Mouse (Mus musculus) midbrain, postnatal 0 days (tissue): ENCODE data around the gene Smyd2. TPM values are rescaled to one million over a fixed set of nuclear protein-coding genes. Genes with fewer than 3 reads are reported as not detected.

Experiments
- ATAC-seq: fragments of 200-750 bp; cut with Nextera tagmentation; 2 replicates; pipeline ENCODE4 v1.8.0; 2017; ENCODE audit warnings: moderate number of reproducible peaks, mild to moderate bottlenecking, moderate TSS enrichment, moderate library complexity; ENCODE audit not compliant: low FRiP score
- DNase-seq: peaks from one replicate; pipeline ENCODE4 v3.0.0-alpha.2; 2015; ENCODE audit warnings: low spot score
- H3K27ac ChIP-seq: fragments of 300-500 bp; sonication (generic); 2 replicates; pipeline ENCODE4 v1.5.1; 2014; ENCODE audit warnings: low read depth, mild to moderate bottlenecking, low read length, mixed read lengths
- H3K27me3 ChIP-seq: fragments of 300-500 bp; sonication (generic); 2 replicates; pipeline ENCODE4 v1.6.1; 2014; ENCODE audit warnings: low read length, control low read depth, mixed read lengths; ENCODE audit not compliant: insufficient read depth
- H3K36me3 ChIP-seq: fragments of 300-500 bp; sonication (generic); 2 replicates; pipeline ENCODE4 v1.6.1; 2014; ENCODE audit warnings: low read length, control low read depth, mixed read lengths; ENCODE audit not compliant: insufficient read depth
- H3K4me1 ChIP-seq: fragments of 300-500 bp; sonication (generic); 2 replicates; pipeline ENCODE4 v1.6.1; 2014; ENCODE audit warnings: mild to moderate bottlenecking, control low read depth, antibody characterized with exemption, low read length, mixed read lengths; ENCODE audit not compliant: insufficient read depth
- H3K4me2 ChIP-seq: fragments of 300-500 bp; sonication (generic); 2 replicates; pipeline ENCODE4 v1.6.1; 2014; ENCODE audit warnings: low read depth, mild to moderate bottlenecking, low read length, mixed read lengths; ENCODE audit not compliant: poor library complexity, severe bottlenecking
- H3K4me3 ChIP-seq: fragments of 300-500 bp; sonication (generic); 2 replicates; pipeline ENCODE4 v1.5.1; 2014; ENCODE audit warnings: low read depth, mild to moderate bottlenecking, low read length, moderate library complexity
- H3K9ac ChIP-seq: fragments of 300-500 bp; sonication (generic); replicated peaks from 2 replicates; pipeline ENCODE4 v1.6.1; 2014; ENCODE audit warnings: mild to moderate bottlenecking, low read length, moderate library complexity, mixed read lengths; ENCODE audit not compliant: poor library complexity, severe bottlenecking
- H3K9me3 ChIP-seq: fragments of 300-500 bp; sonication (generic); 2 replicates; pipeline ENCODE4 v1.6.1; 2016; ENCODE audit warnings: low read length, control low read depth
- CTCF ChIP-seq: IDR thresholded peaks from 2 replicates; pipeline ENCODE4 v1.5.1; 2016; ENCODE audit warnings: antibody characterized with exemption, mild to moderate bottlenecking
- WGBS: fragments of 180-500 bp; shearing (Covaris S2); extraction: QIAGEN DNeasy Blood & Tissue Kit; methylation state at CpG from one replicate; pipeline ENCODE4 v1.1.7; 2014; 5-methylcytosine and 5-hydroxymethylcytosine counted together
- polyA plus RNA-seq: library from polyadenylated mRNA; unstranded; fragments of >200 nt; fragmentation: Nextera tagmentation; extraction: Ambion mirVana; gene quantifications from 2 replicates; pipeline ENCODE4 v1.2.1, GENCODE M21; 2015
- total RNA-seq: library from RNA; depleted of rRNA; stranded (reverse); fragments of >200 nt; gene quantifications from 2 replicates; pipeline ENCODE4 v1.2.3, GENCODE M21; 2014

Gene Smyd2
- total and polyA plus RNA-seq, 2 experiments from 2014 or later, result 66.3 to 88.7 TPM

GRCm38 (mm10) chr1:189852456-189852855 lies 69.7 kb downstream of the Smyd2 start:
- H3K27me3 ChIP-seq, result no peaks in the 10 kb centered on the region
- H3K9me3 ChIP-seq, result no peaks in the 10 kb centered on the region
- H3K9ac ChIP-seq, result no peak overlapping the region
- H3K4me3 ChIP-seq, result no peak overlapping the region
- DNase-seq (no peak), ATAC-seq (no peak)
- H3K36me3 ChIP-seq, result no peaks in the 10 kb centered on the region; the same call in 1 of the 2 replicates
- TF ChIP-seq CTCF, result no peak
- H3K27ac ChIP-seq, result no peak overlapping the region
- no peaks in the 10 kb centered on the region for H3K4me1 ChIP-seq
- H3K4me2 ChIP-seq, result no peak overlapping the region
- WGBS, result 94% methylated on average over 7 of the region's 7 CpGs

GRCm38 (mm10) chr1:189852051-189852450 lies 70.1 kb downstream of the Smyd2 start:
- WGBS, result 93% methylated on average over 5 of the region's 5 CpGs
- ATAC-seq, result no peak

GRCm38 (mm10) chr1:189849550-189849949 lies 72.6 kb downstream of the Smyd2 start:
- 86% methylated on average over 11 of the region's 11 CpGs for WGBS
- Histone ChIP-seq H3K27ac (no peak overlapping the region), H3K4me2 (no peak overlapping the region), H3K9me3 (no peaks in the 10 kb centered on the region), H3K36me3 (no peaks in the 10 kb centered on the region; the same call in 1 of the 2 replicates), H3K27me3 (no peaks in the 10 kb centered on the region), H3K9ac (no peak overlapping the region), H3K4me1 (no peaks in the 10 kb centered on the region), H3K4me3 (no peak overlapping the region)
- no peak for ATAC-seq
- TF ChIP-seq CTCF, result no peak
- DNase-seq, result no peak

More at GRCm38 (mm10) chr1:189852051-189852450, 70.1 kb downstream of the Smyd2 start:
- no peak for TF ChIP-seq CTCF
- Histone ChIP-seq H3K4me2 (no peak overlapping the region), H3K27ac (no peak overlapping the region), H3K27me3 (no peaks in the 10 kb centered on the region), H3K36me3 (no peaks in the 10 kb centered on the region; the same call in 1 of the 2 replicates), H3K9me3 (no peaks in the 10 kb centered on the region), H3K9ac (no peak overlapping the region), H3K4me1 (no peaks in the 10 kb centered on the region), H3K4me3 (no peak overlapping the region)
- no peak for DNase-seq

GRCm38 (mm10) chr1:189846319-189846718 lies 75.8 kb downstream of the Smyd2 start:
- no peak for DNase-seq

GRCm38 (mm10) chr1:189834166-189834565 lies 88.0 kb downstream of the Smyd2 start:
- ATAC-seq (no peak), DNase-seq (no peak)
- H3K9ac ChIP-seq, result no peak overlapping the region
- no peak overlapping the region for H3K27ac ChIP-seq
- no peaks in the 10 kb centered on the region; the same call in 1 of the 2 replicates for H3K4me1 ChIP-seq
- no peaks in the 10 kb centered on the region for H3K27me3 ChIP-seq
- 60% methylated on average over 13 of the region's 13 CpGs for WGBS
- no peak overlapping the region for H3K4me2 ChIP-seq
- H3K4me3 ChIP-seq, result no peak overlapping the region
- TF ChIP-seq CTCF, result no peak
- H3K36me3 ChIP-seq, result no peaks in the 10 kb centered on the region
- no peaks in the 10 kb centered on the region for H3K9me3 ChIP-seq

More at GRCm38 (mm10) chr1:189846319-189846718, 75.8 kb downstream of the Smyd2 start:
- WGBS, result 95% methylated on average over 2 of the region's 2 CpGs
- Histone ChIP-seq H3K9me3 (no peaks in the 10 kb centered on the region), H3K4me3 (no peak overlapping the region), H3K4me2 (no peak overlapping the region), H3K27me3 (no peaks in the 10 kb centered on the region), H3K9ac (no peak overlapping the region), H3K36me3 (no peaks in the 10 kb centered on the region; the same call in 1 of the 2 replicates), H3K4me1 (no peaks in the 10 kb centered on the region), H3K27ac (no peak overlapping the region)
- TF ChIP-seq CTCF, result no peak
- no peak for ATAC-seq

- ATAC-seq, result no peak
- no peaks in the 10 kb centered on the region; the same call in 1 of the 2 replicates for H3K4me1 ChIP-seq
- H3K4me2 ChIP-seq, result no peak overlapping the region
- no peak overlapping the region for H3K9ac ChIP-seq
- no peaks in the 10 kb centered on the region for H3K27me3 ChIP-seq
- no peaks in the 10 kb centered on the region for H3K36me3 ChIP-seq
- no peaks in the 10 kb centered on the region for H3K9me3 ChIP-seq
- H3K4me3 ChIP-seq, result no peak overlapping the region
- 93% methylated on average over 7 of the region's 7 CpGs for WGBS
- no peak for TF ChIP-seq CTCF
- no peak for DNase-seq
- no peak overlapping the region for H3K27ac ChIP-seq
Observed at GRCm38 (mm10) chr1:189833351-189833750, 88.8 kb downstream of the Smyd2 start.
